Mouse (Mus musculus): ENCODE data around the gene Bri3. TPM values are rescaled to one million over a fixed set of nuclear protein-coding genes. Genes with fewer than 3 reads are reported as not detected.

Bri3 gene
- total and polyA plus RNA-seq, 3 experiments: 21.6 to 40.5 TPM; not detected in 1

- no peaks in the 10 kb centered on the region for H3K27me3 ChIP-seq (ENCODE audit: control insufficient read depth in 1 of 2, insufficient read depth in 2 of 2, low read length in 2 of 2)
- no peaks in the 10 kb centered on the region for H3K36me3 ChIP-seq (ENCODE audit: control insufficient read depth in 1 of 2, insufficient read depth in 2 of 2, low read length in 2 of 2)
- H3K27ac ChIP-seq (ENCODE audit: control insufficient read depth, low read depth, low read length): no peak overlapping the region
- H3K9ac ChIP-seq (ENCODE audit: control insufficient read depth, low read depth, low read length, poor library complexity, severe bottlenecking): no peak overlapping the region
- H3K4me3 ChIP-seq (ENCODE audit: control insufficient read depth in 1 of 2, insufficient read depth in 1 of 2, low read depth in 2 of 2, low read length in 2 of 2): no peak overlapping the region
- H3K79me2 ChIP-seq (ENCODE audit: control insufficient read depth, insufficient read depth, low read length, poor library complexity): no peaks in the 10 kb centered on the region
- TF ChIP-seq USF1 (IDR thresholded peaks at IDR 0.05; ENCODE audit: low read depth, low read length) (no peak), KAT2A (conservative IDR thresholded peaks at IDR 0.05; ENCODE audit: low read depth, low read length) (no peak), ELF1 (IDR thresholded peaks at IDR 0.05; ENCODE audit: low read depth, low read length) (no peak), GABPA (IDR thresholded peaks at IDR 0.05; ENCODE audit: low read depth, low read length) (no peak), MYC (IDR thresholded peaks at IDR 0.05; ENCODE audit: low read depth, low read length) (no peak), JUND (IDR thresholded peaks at IDR 0.05; ENCODE audit: low read depth, low read length) (no peak), MYB (IDR thresholded peaks at IDR 0.05; ENCODE audit: low read depth, low read length) (no peak)
- no peaks in the 10 kb centered on the region for H3K4me1 ChIP-seq (ENCODE audit: control insufficient read depth in 1 of 2, insufficient read depth in 2 of 2, low read length in 2 of 2)
- H3K9me3 ChIP-seq (replicated peaks; ENCODE audit: insufficient read depth, low read length): no peaks in the 10 kb centered on the region
- DNase-seq (ENCODE audit: low read depth, low spot score): no peak
These were observed 106.9 kb downstream of the Bri3 start for GRCm38 (mm10) chr5:144351185-144351584.

DNA sequence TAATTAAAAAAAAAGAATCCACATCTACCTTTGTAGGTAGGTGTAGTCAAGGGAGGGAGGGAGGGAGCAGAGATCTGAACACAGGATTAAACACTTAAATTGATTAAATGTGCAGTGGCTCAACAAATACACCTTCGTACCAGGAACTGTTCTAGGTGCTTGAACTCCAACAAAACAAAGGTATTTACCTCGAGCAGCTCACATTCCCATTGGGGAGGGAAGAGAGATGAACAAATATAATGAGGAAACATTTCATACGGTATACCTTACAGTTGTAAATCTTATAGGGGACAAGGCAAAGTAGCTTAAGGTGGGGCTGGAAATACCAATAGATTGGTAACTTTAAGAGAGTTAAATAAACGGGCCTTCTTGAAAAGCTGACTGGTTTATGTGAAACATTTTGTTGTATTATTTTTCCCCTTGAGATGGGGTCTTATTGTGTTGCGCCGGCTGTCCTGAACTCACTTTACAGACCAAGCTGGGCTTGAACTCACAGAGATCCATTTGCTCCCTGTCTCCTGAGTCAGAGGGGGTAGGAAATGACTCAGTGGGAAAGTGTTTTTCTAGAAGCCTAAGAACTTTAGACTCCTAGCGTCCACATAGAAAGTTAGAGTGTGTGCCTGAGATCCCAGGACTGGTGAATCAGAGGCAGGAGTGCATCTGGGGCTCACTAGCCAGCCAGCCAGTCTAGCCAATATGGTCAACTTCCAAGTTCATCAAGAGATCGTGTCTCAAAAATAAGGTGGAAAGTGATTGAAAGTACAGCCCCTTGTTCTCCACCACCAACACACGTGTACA is 108.2 kb downstream of the Bri3 start:
- Histone ChIP-seq H3K36me3 (ENCODE audit: control insufficient read depth in 1 of 2, insufficient read depth in 2 of 2, low read length in 2 of 2) (no peaks in the 10 kb centered on the region), H3K27ac (ENCODE audit: control insufficient read depth, low read depth, low read length) (no peak overlapping the region), H3K9me3 (replicated peaks; ENCODE audit: insufficient read depth, low read length) (no peaks in the 10 kb centered on the region), H3K4me1 (ENCODE audit: control insufficient read depth in 1 of 2, insufficient read depth in 2 of 2, low read length in 2 of 2) (no peaks in the 10 kb centered on the region), H3K4me3 (ENCODE audit: control insufficient read depth in 1 of 2, insufficient read depth in 1 of 2, low read depth in 2 of 2, low read length in 2 of 2) (no peak overlapping the region), H3K79me2 (ENCODE audit: control insufficient read depth, insufficient read depth, low read length, poor library complexity) (no peaks in the 10 kb centered on the region), H3K9ac (ENCODE audit: control insufficient read depth, low read depth, low read length, poor library complexity, severe bottlenecking) (no peak overlapping the region), H3K27me3 (ENCODE audit: control insufficient read depth in 1 of 2, insufficient read depth in 2 of 2, low read length in 2 of 2) (no peaks in the 10 kb centered on the region)
- no peak for DNase-seq (ENCODE audit: low read depth, low spot score)
- TF ChIP-seq USF2 (IDR thresholded peaks at IDR 0.05; ENCODE audit: borderline replicate concordance in 1 of 2, insufficient read depth in 1 of 2, low read depth in 1 of 2, low read length in 2 of 2) (no peak), NRF1 (IDR thresholded peaks at IDR 0.05; ENCODE audit: insufficient read depth, low read depth, low read length, poor library complexity, severe bottlenecking) (no peak), ZKSCAN1 (IDR thresholded peaks at IDR 0.05; ENCODE audit: low read depth, low read length) (no peak), GABPA (IDR thresholded peaks at IDR 0.05; ENCODE audit: low read depth, low read length) (no peak), TAL1 (IDR thresholded peaks at IDR 0.05; ENCODE audit: low read length) (no peak)

DNA sequence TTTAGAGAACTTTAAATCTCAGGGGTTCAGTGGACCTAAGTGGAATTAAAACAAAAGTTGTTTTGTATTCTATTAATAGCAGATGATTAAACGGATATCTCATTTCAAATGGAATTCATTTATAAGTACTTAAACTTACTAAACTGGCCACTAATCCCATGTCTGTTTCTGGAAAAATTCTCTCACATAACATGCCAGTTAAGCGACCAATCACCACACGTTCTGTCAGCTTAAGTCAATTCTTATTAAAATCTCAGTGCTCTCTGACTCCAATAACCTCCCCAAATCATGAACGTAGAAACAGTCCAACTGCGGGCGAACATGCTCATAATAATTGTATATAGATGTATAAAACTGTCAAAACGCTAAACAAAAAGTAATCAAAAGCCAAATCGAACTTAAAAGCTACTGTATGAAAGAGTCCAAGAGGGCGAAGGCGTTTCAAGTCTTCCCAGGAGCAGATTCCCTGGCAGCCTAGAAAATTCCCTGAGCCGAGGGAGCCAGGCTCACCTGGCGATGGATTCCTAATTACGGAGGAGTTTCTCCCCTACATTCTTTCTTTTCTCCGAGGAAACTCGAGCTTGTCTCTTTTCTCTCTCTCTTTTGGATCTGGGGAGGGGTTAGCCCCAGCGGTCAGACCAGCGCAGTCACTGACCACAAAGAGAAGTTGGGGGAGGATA is 112.7 kb downstream of the Bri3 start:
- H3K27ac ChIP-seq (ENCODE audit: control insufficient read depth, low read depth, low read length): no peak overlapping the region
- no peaks in the 10 kb centered on the region for H3K4me1 ChIP-seq (ENCODE audit: control insufficient read depth in 1 of 2, insufficient read depth in 2 of 2, low read length in 2 of 2)
- TF ChIP-seq TAL1 (IDR thresholded peaks at IDR 0.05; ENCODE audit: low read length) (no peak), UBTF (IDR thresholded peaks at IDR 0.05; ENCODE audit: borderline replicate concordance, insufficient read depth, low read depth, low read length) (no peak)
- H3K9ac ChIP-seq (ENCODE audit: control insufficient read depth, low read depth, low read length, poor library complexity, severe bottlenecking): no peak overlapping the region
- DNase-seq (ENCODE audit: low read depth, low spot score): no peak
- H3K79me2 ChIP-seq (ENCODE audit: control insufficient read depth, insufficient read depth, low read length, poor library complexity): no peaks in the 10 kb centered on the region
- H3K9me3 ChIP-seq (replicated peaks; ENCODE audit: insufficient read depth, low read length): no peaks in the 10 kb centered on the region
- no peaks in the 10 kb centered on the region for H3K36me3 ChIP-seq (ENCODE audit: control insufficient read depth in 1 of 2, insufficient read depth in 2 of 2, low read length in 2 of 2)
- no peaks in the 10 kb centered on the region for H3K27me3 ChIP-seq (ENCODE audit: control insufficient read depth in 1 of 2, insufficient read depth in 2 of 2, low read length in 2 of 2)
- H3K4me3 ChIP-seq (ENCODE audit: control insufficient read depth in 1 of 2, insufficient read depth in 1 of 2, low read depth in 2 of 2, low read length in 2 of 2): no peak overlapping the region
